Mouse (Mus musculus) liver, embryonic 13.5 days (tissue): Measurements from ENCODE around the gene Asb15. TPM values are rescaled to one million over a fixed set of nuclear protein-coding genes. Genes with fewer than 3 reads are reported as not detected.

ENCODE experiments used
- ATAC-seq: fragments of 200-750 bp; cut with Nextera tagmentation; 2 replicates; pipeline ENCODE4 v1.8.0; 2017; ENCODE audit warnings: low read depth, mild to moderate bottlenecking, moderate number of reproducible peaks, moderate library complexity
- DNase-seq: peaks from one replicate; pipeline ENCODE4 v3.0.0; 2022
- H3K27ac ChIP-seq: fragments of 300-500 bp; sonication (generic); 2 replicates; pipeline ENCODE4 v1.5.1; 2015; ENCODE audit warnings: moderate library complexity, mild to moderate bottlenecking, inconsistent platforms
- H3K27me3 ChIP-seq: fragments of 300-500 bp; sonication (generic); 2 replicates; pipeline ENCODE4 v1.6.1; 2015; ENCODE audit warnings: mild to moderate bottlenecking, inconsistent platforms
- H3K36me3 ChIP-seq: fragments of 300-500 bp; sonication (generic); 2 replicates; pipeline ENCODE4 v1.6.1; 2015; ENCODE audit warnings: mild to moderate bottlenecking, inconsistent platforms
- H3K4me1 ChIP-seq: fragments of 300-500 bp; sonication (generic); replicated peaks from 2 replicates; pipeline ENCODE4 v1.6.1; 2015; ENCODE audit warnings: inconsistent platforms
- H3K4me2 ChIP-seq: fragments of 300-500 bp; sonication (generic); 2 replicates; pipeline ENCODE4 v1.6.1; 2015; ENCODE audit warnings: inconsistent platforms, mild to moderate bottlenecking, moderate library complexity
- H3K4me3 ChIP-seq: fragments of 300-500 bp; sonication (generic); replicated peaks from 2 replicates; pipeline ENCODE4 v1.5.1; 2015; ENCODE audit warnings: mild to moderate bottlenecking, inconsistent platforms
- H3K9ac ChIP-seq: fragments of 300-500 bp; sonication (generic); 2 replicates; pipeline ENCODE4 v1.6.1; 2015; ENCODE audit warnings: mild to moderate bottlenecking, inconsistent platforms
- H3K9me3 ChIP-seq: fragments of 300-500 bp; sonication (generic); replicated peaks from 2 replicates; pipeline ENCODE4 v1.6.1; 2016; ENCODE audit warnings: inconsistent platforms
- WGBS: fragments of 180-500 bp; shearing (Covaris S2); methylation state at CpG from one replicate; pipeline ENCODE4 v1.1.7; 2015; ENCODE audit not compliant: insufficient replicate concordance; 5-methylcytosine and 5-hydroxymethylcytosine counted together
- polyA plus RNA-seq: library from polyadenylated mRNA; unstranded; fragments of >200 nt; fragmentation: Nextera tagmentation; extraction: Ambion mirVana; gene quantifications from 2 replicates; pipeline ENCODE4 v1.2.1, GENCODE M21; 2015

The Asb15 gene
- polyA plus RNA-seq, 1 experiment from 2014 or later = not detected

- no peak overlapping the region for H3K9ac ChIP-seq
- H3K4me1 ChIP-seq = no peaks in the 10 kb centered on the region
- ATAC-seq (no peak), DNase-seq (no peak)
- no peaks in the 10 kb centered on the region for H3K27me3 ChIP-seq
- WGBS = 72% methylated on average over 3 of the region's 3 CpGs
- H3K4me3 ChIP-seq = no peak overlapping the region
- no peak overlapping the region for H3K4me2 ChIP-seq
- no peaks in the 10 kb centered on the region for H3K36me3 ChIP-seq
- no peaks in the 10 kb centered on the region for H3K9me3 ChIP-seq
- no peak overlapping the region for H3K27ac ChIP-seq
These were observed 10.5 kb downstream of the Asb15 start for GRCm38 (mm10) chr6:24538435-24538834.

GRCm38 (mm10) chr6:24540106-24540505 lies 12.2 kb downstream of the Asb15 start:
- no peaks in the 10 kb centered on the region for H3K27me3 ChIP-seq
- no peak overlapping the region for H3K4me3 ChIP-seq
- no peaks in the 10 kb centered on the region for H3K4me1 ChIP-seq
- H3K9me3 ChIP-seq = no peaks in the 10 kb centered on the region
- ATAC-seq (no peak), DNase-seq (no peak)
- no peaks in the 10 kb centered on the region for H3K36me3 ChIP-seq
- no peak overlapping the region for H3K4me2 ChIP-seq
- no peak overlapping the region for H3K27ac ChIP-seq
- no peak overlapping the region for H3K9ac ChIP-seq
- WGBS = 43% methylated on average over 4 of the region's 4 CpGs

GRCm38 (mm10) chr6:24542393-24542792 lies 14.4 kb downstream of the Asb15 start:
- DNase-seq = no peak
- Histone ChIP-seq H3K27me3 (no peaks in the 10 kb centered on the region), H3K27ac (no peak overlapping the region), H3K4me1 (no peaks in the 10 kb centered on the region), H3K4me2 (no peak overlapping the region), H3K36me3 (no peaks in the 10 kb centered on the region), H3K9ac (no peak overlapping the region), H3K4me3 (no peak overlapping the region), H3K9me3 (no peaks in the 10 kb centered on the region)
- no peak for ATAC-seq

- no peaks in the 10 kb centered on the region for H3K4me1 ChIP-seq
- H3K9me3 ChIP-seq = no peaks in the 10 kb centered on the region
- ATAC-seq = no peak
- 64% methylated on average over 6 of the region's 6 CpGs for WGBS
- no peak overlapping the region for H3K4me3 ChIP-seq
- H3K27me3 ChIP-seq = no peaks in the 10 kb centered on the region
- H3K4me2 ChIP-seq = no peak overlapping the region
- DNase-seq = no peak
- no peak overlapping the region for H3K27ac ChIP-seq
- H3K36me3 ChIP-seq = no peaks in the 10 kb centered on the region
- no peak overlapping the region for H3K9ac ChIP-seq
These were observed 15.2 kb downstream of the Asb15 start for GRCm38 (mm10) chr6:24543119-24543591.

- Histone ChIP-seq H3K27me3 (no peaks in the 10 kb centered on the region), H3K27ac (no peak overlapping the region), H3K36me3 (no peaks in the 10 kb centered on the region), H3K4me1 (no peaks in the 10 kb centered on the region), H3K9ac (no peak overlapping the region), H3K9me3 (no peaks in the 10 kb centered on the region), H3K4me2 (no peak overlapping the region), H3K4me3 (no peak overlapping the region)
- DNase-seq (no peak), ATAC-seq (no peak)
- 28% methylated on average over 1 of the region's 1 CpGs for WGBS
These were observed 18.9 kb downstream of the Asb15 start for GRCm38 (mm10) chr6:24546716-24547420.

DNA sequence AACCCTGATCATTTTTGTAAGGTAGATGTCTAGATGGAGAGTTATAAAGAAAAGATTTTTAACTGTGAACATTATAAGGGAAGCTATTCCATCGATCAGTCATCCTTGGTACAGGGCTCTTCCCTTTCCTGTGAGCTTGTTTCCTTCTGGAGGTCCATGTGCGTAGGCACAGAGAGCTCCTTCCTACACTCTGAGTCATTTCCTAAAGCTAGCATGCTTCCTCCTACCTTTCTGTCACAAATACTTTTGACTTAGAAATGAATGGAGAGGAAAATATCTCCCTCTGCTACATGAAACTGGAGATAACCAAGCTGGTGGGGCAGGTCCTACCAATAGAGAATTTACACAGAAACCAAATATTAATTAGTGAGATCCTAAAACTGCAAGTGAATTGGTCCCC lies 21.9 kb downstream of the Asb15 start:
- no peak for ATAC-seq
- WGBS = 29% methylated on average over 2 of the region's 2 CpGs
- Histone ChIP-seq H3K4me2 (no peak overlapping the region), H3K4me3 (no peak overlapping the region), H3K9me3 (no peaks in the 10 kb centered on the region), H3K9ac (no peak overlapping the region), H3K27ac (no peak overlapping the region), H3K36me3 (no peaks in the 10 kb centered on the region), H3K4me1 (no peaks in the 10 kb centered on the region), H3K27me3 (no peaks in the 10 kb centered on the region)
- DNase-seq = no peak

DNA sequence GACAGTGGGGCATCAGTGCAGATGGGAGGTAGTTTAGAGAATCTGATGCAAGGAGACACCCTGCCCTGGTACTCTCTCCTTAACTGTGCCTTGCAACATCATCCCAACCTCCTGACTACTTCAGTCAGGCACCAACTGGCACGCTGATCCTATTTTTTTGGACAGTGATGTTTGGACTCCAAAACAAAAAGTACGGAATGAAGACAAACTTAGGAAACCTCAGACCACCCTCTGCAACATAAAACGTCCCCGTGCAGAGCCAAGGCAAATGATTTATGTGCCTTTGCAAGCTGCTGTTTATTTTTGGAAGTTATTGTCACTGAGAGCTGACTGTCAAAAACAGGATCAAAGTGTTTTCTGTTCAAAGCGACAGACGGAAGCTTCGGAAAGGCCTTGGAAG lies 24.1 kb downstream of the Asb15 start:
- no peaks in the 10 kb centered on the region for H3K4me1 ChIP-seq
- ATAC-seq (no peak), DNase-seq (no peak)
- H3K36me3 ChIP-seq = no peaks in the 10 kb centered on the region
- no peak overlapping the region for H3K4me2 ChIP-seq
- H3K9ac ChIP-seq = no peak overlapping the region
- 52% methylated on average over 7 of the region's 7 CpGs for WGBS
- H3K4me3 ChIP-seq = no peak overlapping the region
- H3K27me3 ChIP-seq = no peaks in the 10 kb centered on the region
- no peaks in the 10 kb centered on the region for H3K9me3 ChIP-seq
- H3K27ac ChIP-seq = no peak overlapping the region

DNA sequence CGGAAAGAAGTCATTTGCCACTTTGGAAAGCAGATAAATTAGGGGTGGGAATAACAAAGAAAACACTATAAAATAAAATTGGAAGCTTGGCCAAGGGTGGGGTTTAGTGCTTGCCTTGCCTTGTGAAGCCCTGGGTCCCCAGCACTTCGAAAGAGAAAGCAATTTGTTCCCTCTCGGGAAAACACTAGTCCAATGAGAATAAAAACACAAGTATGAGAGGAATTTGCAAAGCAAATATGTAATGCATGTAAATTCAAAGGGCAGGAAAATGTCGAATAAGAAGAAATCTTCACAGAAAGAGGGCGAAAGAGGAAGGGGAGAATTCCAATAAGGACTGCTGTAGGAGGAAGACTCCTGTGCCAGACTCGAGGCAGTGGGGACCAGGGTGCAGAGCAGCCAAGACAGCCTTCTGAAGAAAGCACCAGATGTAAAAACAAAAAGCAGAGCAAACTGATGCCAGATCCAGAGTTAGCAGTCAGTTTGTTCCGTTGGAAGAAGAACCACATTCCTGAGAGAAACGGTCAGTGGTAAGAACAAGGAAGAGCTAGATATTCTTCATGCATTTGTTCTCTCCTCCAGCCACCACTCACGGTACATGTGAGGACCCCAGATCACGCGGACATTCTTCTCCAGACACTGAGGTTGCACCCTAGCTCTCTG lies 26.6 kb downstream of the Asb15 start:
- ATAC-seq = no peak
- no peak overlapping the region for H3K27ac ChIP-seq
- H3K4me1 ChIP-seq = no peaks in the 10 kb centered on the region
- H3K36me3 ChIP-seq = no peaks in the 10 kb centered on the region
- H3K9me3 ChIP-seq = no peaks in the 10 kb centered on the region
- 57% methylated on average over 11 of the region's 11 CpGs for WGBS
- H3K27me3 ChIP-seq = no peaks in the 10 kb centered on the region
- H3K4me3 ChIP-seq = no peak overlapping the region
- no peak overlapping the region for H3K4me2 ChIP-seq
- no peak overlapping the region for H3K9ac ChIP-seq
- no peak for DNase-seq

DNA sequence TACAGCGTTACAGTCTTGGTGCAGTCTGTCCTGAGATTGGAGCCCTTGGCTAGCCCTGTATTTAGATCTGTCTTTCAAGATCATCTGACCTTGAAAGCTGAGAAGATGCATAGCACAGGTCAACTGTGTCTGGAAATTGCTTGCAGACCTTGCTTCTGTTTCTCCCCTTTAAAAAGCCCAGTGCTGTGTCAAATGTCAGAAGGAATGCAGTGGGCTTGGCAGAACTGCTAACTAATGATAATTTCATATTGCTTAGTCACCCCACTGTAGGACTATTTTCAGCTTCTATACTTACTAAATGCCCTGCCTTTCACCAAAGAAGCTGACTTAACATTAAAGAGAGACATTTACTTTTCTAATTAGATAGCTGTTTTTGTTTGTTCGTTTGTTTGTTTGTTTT lies 27.5 kb downstream of the Asb15 start:
- Histone ChIP-seq H3K9me3 (no peaks in the 10 kb centered on the region), H3K9ac (no peak overlapping the region), H3K36me3 (no peaks in the 10 kb centered on the region), H3K4me3 (no peak overlapping the region), H3K27me3 (no peaks in the 10 kb centered on the region), H3K4me1 (no peaks in the 10 kb centered on the region), H3K27ac (no peak overlapping the region), H3K4me2 (no peak overlapping the region)
- 55% methylated on average over 2 of the region's 2 CpGs for WGBS
- DNase-seq (no peak), ATAC-seq (no peak)

- DNase-seq = no peak
- H3K36me3 ChIP-seq = no peaks in the 10 kb centered on the region
- 62% methylated on average over 9 of the region's 9 CpGs for WGBS
- no peaks in the 10 kb centered on the region for H3K4me1 ChIP-seq
- H3K27me3 ChIP-seq = no peaks in the 10 kb centered on the region
- H3K9ac ChIP-seq = no peak overlapping the region
- no peaks in the 10 kb centered on the region for H3K9me3 ChIP-seq
- no peak for ATAC-seq
- no peak overlapping the region for H3K27ac ChIP-seq
- no peak overlapping the region for H3K4me2 ChIP-seq
- no peak overlapping the region for H3K4me3 ChIP-seq
These were observed 36.1 kb downstream of the Asb15 start for GRCm38 (mm10) chr6:24564081-24564480.

DNA sequence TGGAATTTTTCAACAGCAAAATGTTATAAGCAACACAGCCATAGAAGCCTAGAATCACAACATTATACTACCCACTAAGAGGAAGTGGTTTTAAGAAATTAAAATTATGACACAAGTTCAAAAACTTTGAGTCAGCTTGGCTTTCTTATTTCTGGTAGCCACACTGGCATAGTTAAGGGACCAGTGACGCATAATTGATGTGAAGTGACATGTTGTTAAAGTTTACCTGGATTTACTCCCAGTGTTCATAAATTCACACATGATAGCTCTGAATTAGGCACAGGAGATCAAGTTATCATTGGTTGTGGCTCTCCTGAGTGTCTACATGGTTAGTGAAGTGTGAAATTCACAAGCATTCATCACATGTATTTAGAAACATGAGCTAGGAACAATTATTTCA lies 36.9 kb downstream of the Asb15 start:
- DNase-seq = no peak
- no peak for ATAC-seq
- Histone ChIP-seq H3K9me3 (no peaks in the 10 kb centered on the region), H3K9ac (no peak overlapping the region), H3K27ac (no peak overlapping the region), H3K27me3 (no peaks in the 10 kb centered on the region), H3K4me2 (no peak overlapping the region), H3K36me3 (no peaks in the 10 kb centered on the region), H3K4me1 (no peaks in the 10 kb centered on the region), H3K4me3 (no peak overlapping the region)
- 88% methylated on average over 1 of the region's 1 CpGs for WGBS

- H3K4me2 ChIP-seq = no peak overlapping the region
- no peak overlapping the region for H3K4me3 ChIP-seq
- no peak for DNase-seq
- H3K27ac ChIP-seq = no peak overlapping the region
- H3K9me3 ChIP-seq = no peaks in the 10 kb centered on the region
- H3K9ac ChIP-seq = no peak overlapping the region
- no peaks in the 10 kb centered on the region for H3K27me3 ChIP-seq
- no peak for ATAC-seq
- H3K4me1 ChIP-seq = no peaks in the 10 kb centered on the region
- no peaks in the 10 kb centered on the region for H3K36me3 ChIP-seq
- 63% methylated on average over 5 of the region's 5 CpGs for WGBS
These were observed 41.0 kb downstream of the Asb15 start for GRCm38 (mm10) chr6:24568963-24569362.
